ENCODE assay signal across 21 mouse cellular contexts in the genomic region with DNA sequence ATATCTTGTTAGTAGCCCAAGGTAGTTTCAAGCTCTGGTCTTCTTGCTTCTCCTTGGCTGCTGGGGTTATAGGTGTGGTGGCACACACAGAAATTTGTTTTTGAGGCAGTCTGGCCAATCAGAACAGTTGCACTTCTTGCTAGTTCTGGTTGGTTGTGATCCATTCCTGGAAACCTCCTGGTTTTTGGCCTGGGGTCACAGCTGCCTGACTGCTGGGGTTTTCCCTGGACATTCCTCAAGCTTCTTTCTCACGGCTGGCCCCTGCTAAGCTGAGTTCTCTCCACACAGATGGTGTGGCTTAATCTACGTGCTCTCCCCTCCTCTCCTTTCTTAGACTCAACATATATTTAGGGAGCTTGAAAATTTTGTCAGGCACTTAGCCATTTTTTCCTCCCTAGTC.
DNase-seq lines count a peak whose midpoint lies in the region; ATAC-seq and TF ChIP-seq lines count a peak whose summit lies in the region.
"Had no signal": no experiment of that assay in that cellular context is flagged by ENCODE, and none has a peak within 500 bp of the region (broad histone marks: within the 10 kb centered on the region; RNA-seq: fewer than 3 reads in every experiment).

No protein-coding gene starts in this region.

- no peaks in the 10 kb centered on the region for H3K27me3 ChIP-seq in hindbrain, embryonic 13.5 days
- H3K27me3 ChIP-seq in hindbrain, embryonic 11.5 days (ENCODE audit: control insufficient read depth, insufficient read depth, low read length) = no peaks in the 10 kb centered on the region
- no peaks in the 10 kb centered on the region for H3K27me3 ChIP-seq in lung, embryonic 15.5 days
- no peaks in the 10 kb centered on the region for H3K27me3 ChIP-seq in lung, postnatal 0 days (replicated peaks; ENCODE audit: insufficient read depth, low read length)
- no peaks in the 10 kb centered on the region for H3K27me3 ChIP-seq in stomach, embryonic 16.5 days (ENCODE audit: control insufficient read depth, insufficient read depth, low read length)
- H3K27me3 ChIP-seq in midbrain, embryonic 14.5 days (ENCODE audit: control insufficient read depth, insufficient read depth, low read length) = no peaks in the 10 kb centered on the region
- H3K27me3 ChIP-seq: forebrain, embryonic 13.5 days; heart, embryonic 15.5 days; liver, embryonic 12.5 days; midbrain, embryonic 15.5 days had no signal

- H3K4me3 ChIP-seq in hindbrain, embryonic 13.5 days = no peak overlapping the region
- no peak overlapping the region for H3K4me3 ChIP-seq in hindbrain, embryonic 11.5 days (ENCODE audit: low read depth, low read length)
- no peak overlapping the region for H3K4me3 ChIP-seq in lung, embryonic 15.5 days
- no peak overlapping the region for H3K4me3 ChIP-seq in lung, postnatal 0 days (ENCODE audit: low read depth, low read length)
- no peak overlapping the region for H3K4me3 ChIP-seq in stomach, embryonic 16.5 days (replicated peaks; ENCODE audit: low read length)
- no peak overlapping the region for H3K4me3 ChIP-seq in midbrain, embryonic 14.5 days (replicated peaks; ENCODE audit: low read depth, low read length)
- H3K4me3 ChIP-seq: forebrain, embryonic 13.5 days; heart, embryonic 15.5 days; liver, embryonic 12.5 days; midbrain, embryonic 15.5 days had no signal

- no peak for TF ChIP-seq CTCF in lung, postnatal 0 days (IDR thresholded peaks at IDR 0.05)

- H3K4me2 ChIP-seq in hindbrain, embryonic 13.5 days = no peak overlapping the region
- no peak overlapping the region for H3K4me2 ChIP-seq in hindbrain, embryonic 11.5 days (replicated peaks; ENCODE audit: low read depth, low read length)
- H3K4me2 ChIP-seq in lung, embryonic 15.5 days = no peak overlapping the region
- H3K4me2 ChIP-seq in lung, postnatal 0 days (replicated peaks; ENCODE audit: low read depth, low read length) = no peak overlapping the region
- no peak overlapping the region for H3K4me2 ChIP-seq in stomach, embryonic 16.5 days (ENCODE audit: low read depth, low read length)
- H3K4me2 ChIP-seq in midbrain, embryonic 14.5 days (ENCODE audit: low read length) = no peak overlapping the region
- H3K4me2 ChIP-seq: forebrain, embryonic 13.5 days; heart, embryonic 15.5 days; liver, embryonic 12.5 days; midbrain, embryonic 15.5 days had no signal

- H3K36me3 ChIP-seq in hindbrain, embryonic 13.5 days = no peaks in the 10 kb centered on the region; the same call in 1 of the 2 replicates
- no peaks in the 10 kb centered on the region for H3K36me3 ChIP-seq in hindbrain, embryonic 11.5 days (ENCODE audit: control insufficient read depth, insufficient read depth, low read length)
- H3K36me3 ChIP-seq in lung, embryonic 15.5 days = no peaks in the 10 kb centered on the region
- no peaks in the 10 kb centered on the region for H3K36me3 ChIP-seq in lung, postnatal 0 days (ENCODE audit: insufficient read depth, low read length)
- no peaks in the 10 kb centered on the region for H3K36me3 ChIP-seq in stomach, embryonic 16.5 days (ENCODE audit: control insufficient read depth, insufficient read depth, low read length)
- H3K36me3 ChIP-seq in midbrain, embryonic 14.5 days (ENCODE audit: control insufficient read depth, insufficient read depth, low read length) = no peaks in the 10 kb centered on the region
- H3K36me3 ChIP-seq: heart, embryonic 15.5 days; midbrain, embryonic 15.5 days had no signal

- H3K9me3 ChIP-seq in hindbrain, embryonic 13.5 days = no peaks in the 10 kb centered on the region
- H3K9me3 ChIP-seq in hindbrain, embryonic 11.5 days (ENCODE audit: control insufficient read depth, low read length) = no peaks in the 10 kb centered on the region
- no peaks in the 10 kb centered on the region for H3K9me3 ChIP-seq in lung, embryonic 15.5 days
- H3K9me3 ChIP-seq in lung, postnatal 0 days (ENCODE audit: low read length) = no peaks in the 10 kb centered on the region
- H3K9me3 ChIP-seq in stomach, embryonic 16.5 days (replicated peaks; ENCODE audit: control insufficient read depth, low read length) = no peaks in the 10 kb centered on the region
- H3K9me3 ChIP-seq in midbrain, embryonic 14.5 days (ENCODE audit: control insufficient read depth, low read length) = no peaks in the 10 kb centered on the region
- H3K9me3 ChIP-seq: forebrain, embryonic 13.5 days; heart, embryonic 15.5 days; liver, embryonic 12.5 days; midbrain, embryonic 15.5 days had no signal

- ATAC-seq in hindbrain, embryonic 13.5 days (ENCODE audit: low FRiP score) = no peak
- no peak for ATAC-seq in hindbrain, embryonic 11.5 days (ENCODE audit: low FRiP score)
- no peak for ATAC-seq in lung, embryonic 15.5 days (ENCODE audit: borderline replicate concordance, extremely low read depth, low FRiP score, low TSS enrichment)
- no peak for ATAC-seq in lung, postnatal 0 days
- ATAC-seq in stomach, embryonic 16.5 days (ENCODE audit: insufficient read depth, low FRiP score) = no peak
- no peak for ATAC-seq in midbrain, embryonic 14.5 days (ENCODE audit: low FRiP score, low TSS enrichment)
- ATAC-seq: forebrain, embryonic 13.5 days; liver, embryonic 12.5 days; midbrain, embryonic 15.5 days had no signal

- H3K4me1 ChIP-seq in hindbrain, embryonic 13.5 days (replicated peaks) = peaks cover 75% of the 10 kb centered on the region
- peaks cover 4% of the 10 kb centered on the region; the same call in 1 of the 2 replicates for H3K4me1 ChIP-seq in hindbrain, embryonic 11.5 days (replicated peaks; ENCODE audit: control insufficient read depth, insufficient read depth, low read length)
- peaks cover 48% of the 10 kb centered on the region for H3K4me1 ChIP-seq in lung, embryonic 15.5 days
- H3K4me1 ChIP-seq in lung, postnatal 0 days (ENCODE audit: insufficient read depth, low read depth, low read length) = peaks cover 19% of the 10 kb centered on the region
- H3K4me1 ChIP-seq in stomach, embryonic 16.5 days (ENCODE audit: control insufficient read depth, insufficient read depth, low read length) = peaks cover 55% of the 10 kb centered on the region
- H3K4me1 ChIP-seq in midbrain, embryonic 14.5 days (ENCODE audit: control insufficient read depth, insufficient read depth, low read length) = peaks cover 31% of the 10 kb centered on the region

- DNase-seq in hindbrain, embryonic 11.5 days (ENCODE audit: low spot score) = no peak
- DNase-seq in lung, postnatal 0 days (ENCODE audit: low spot score) = no peak
- peak; percentile 70 for DNase-seq in adipocyte (ENCODE audit: low spot score)
- DNase-seq in midbrain, embryonic 14.5 days = no peak
- DNase-seq in frontal cortex, postnatal 14 days (ENCODE audit: low spot score in 2 of 2) = no peak
- DNase-seq: adrenal gland, postnatal 14 days; cerebellum, adult 8-10 months; heart, postnatal 36 days; kidney, adult 18-20 months; kidney, postnatal 14 days; lung, adult 2 months; lung, postnatal 4 days; thymus, adult 18-20 months; thymus, postnatal 36 days had no signal

- no peak for TF ChIP-seq EP300 in lung, postnatal 0 days (IDR thresholded peaks at IDR 0.05)

- 0 out of 2 replicates have a peak overlapping the region, but pooled peaks have one; percentile 15 for H3K27ac ChIP-seq in hindbrain, embryonic 13.5 days
- H3K27ac ChIP-seq in hindbrain, embryonic 11.5 days (ENCODE audit: low read depth, low read length) = no peak overlapping the region
- H3K27ac ChIP-seq in lung, embryonic 15.5 days = 0 out of 2 replicates have a peak overlapping the region, but pooled peaks have one; percentile 16
- no peak overlapping the region for H3K27ac ChIP-seq in lung, postnatal 0 days (ENCODE audit: low read length)
- H3K27ac ChIP-seq in stomach, embryonic 16.5 days (ENCODE audit: low read length) = peak overlapping the region; percentile 67
- H3K27ac ChIP-seq in midbrain, embryonic 14.5 days (replicated peaks; ENCODE audit: low read depth, low read length) = no peak overlapping the region
- H3K27ac ChIP-seq: heart, embryonic 15.5 days; midbrain, embryonic 15.5 days had no signal

- H3K9ac ChIP-seq in hindbrain, embryonic 13.5 days = no peak overlapping the region
- H3K9ac ChIP-seq in hindbrain, embryonic 11.5 days (ENCODE audit: low read depth, low read length) = no peak overlapping the region
- H3K9ac ChIP-seq in lung, embryonic 15.5 days = no peak overlapping the region
- H3K9ac ChIP-seq in lung, postnatal 0 days (replicated peaks; ENCODE audit: low read depth) = no peak overlapping the region
- no peak overlapping the region for H3K9ac ChIP-seq in stomach, embryonic 16.5 days (ENCODE audit: low read length)
- H3K9ac ChIP-seq in midbrain, embryonic 14.5 days (replicated peaks; ENCODE audit: low read length) = no peak overlapping the region
- H3K9ac ChIP-seq: forebrain, embryonic 13.5 days; heart, embryonic 15.5 days; liver, embryonic 12.5 days; midbrain, embryonic 15.5 days had no signal

- 44% methylated on average over 2 of the region's 2 CpGs for WGBS in hindbrain, embryonic 13.5 days
- 71% methylated on average over 2 of the region's 2 CpGs for WGBS in hindbrain, embryonic 11.5 days
- WGBS in lung, embryonic 15.5 days = 39% methylated on average over 2 of the region's 2 CpGs
- WGBS in lung, postnatal 0 days = 64% methylated on average over 2 of the region's 2 CpGs
- 41% methylated on average over 2 of the region's 2 CpGs for WGBS in stomach, embryonic 16.5 days
- WGBS in midbrain, embryonic 14.5 days = 35% methylated on average over 2 of the region's 2 CpGs

Comparison
In these comparisons a context has a peak if more than half of its experiments do, and no peak if none do; other contexts are left out.
1. H3K27ac ChIP-seq: peak in hindbrain, embryonic 13.5 days (single experiment), lung, embryonic 15.5 days (single experiment) and stomach, embryonic 16.5 days (single experiment); none in hindbrain, embryonic 11.5 days (single experiment), lung, postnatal 0 days (single experiment) and midbrain, embryonic 14.5 days (single experiment).